Mouse (Mus musculus) midbrain, embryonic 15.5 days (tissue): Measurements from ENCODE around the gene Srcin1. TPM values are rescaled to one million over a fixed set of nuclear protein-coding genes. Genes with fewer than 3 reads are reported as not detected.

Experiments used
- ATAC-seq: fragments of 200-750 bp; cut with Nextera tagmentation; replicated peaks from 2 replicates; pipeline ENCODE4 v1.8.0; 2017; ENCODE audit warnings: moderate TSS enrichment
- H3K27ac ChIP-seq: fragments of 300-500 bp; sonication (generic); 2 replicates; pipeline ENCODE4 v1.5.1; 2015; ENCODE audit warnings: mild to moderate bottlenecking, inconsistent platforms
- H3K27me3 ChIP-seq: fragments of 300-500 bp; sonication (generic); replicated peaks from 2 replicates; pipeline ENCODE4 v1.6.1; 2015; ENCODE audit warnings: inconsistent platforms
- H3K36me3 ChIP-seq: fragments of 300-500 bp; sonication (generic); replicated peaks from 2 replicates; pipeline ENCODE4 v1.6.1; 2015; ENCODE audit warnings: inconsistent platforms
- H3K4me1 ChIP-seq: fragments of 300-500 bp; sonication (generic); 2 replicates; pipeline ENCODE4 v1.6.1; 2015; ENCODE audit warnings: inconsistent platforms
- H3K4me2 ChIP-seq: fragments of 300-500 bp; sonication (generic); 2 replicates; pipeline ENCODE4 v1.6.1; 2015; ENCODE audit warnings: inconsistent platforms, mild to moderate bottlenecking, moderate library complexity
- H3K4me3 ChIP-seq: fragments of 300-500 bp; sonication (generic); 2 replicates; pipeline ENCODE4 v1.5.1; 2015; ENCODE audit warnings: mild to moderate bottlenecking, inconsistent platforms
- H3K9ac ChIP-seq: fragments of 300-500 bp; sonication (generic); 2 replicates; pipeline ENCODE4 v1.6.1; 2015; ENCODE audit warnings: mild to moderate bottlenecking, inconsistent platforms
- H3K9me3 ChIP-seq: fragments of 300-500 bp; sonication (generic); 2 replicates; pipeline ENCODE4 v1.6.1; 2016; ENCODE audit warnings: inconsistent platforms
- WGBS: fragments of 180-500 bp; shearing (Covaris S2); methylation state at CpG from one replicate; pipeline ENCODE4 v1.1.7; 2015; ENCODE audit warnings: mixed read lengths; 5-methylcytosine and 5-hydroxymethylcytosine counted together
- polyA plus RNA-seq: library from polyadenylated mRNA; unstranded; fragments of >200 nt; fragmentation: Nextera tagmentation; extraction: Ambion mirVana; gene quantifications from 2 replicates; pipeline ENCODE4 v1.2.1, GENCODE M21; 2015

The Srcin1 gene
- polyA plus RNA-seq, 1 experiment from 2014 or later = 13.2 TPM

DNA sequence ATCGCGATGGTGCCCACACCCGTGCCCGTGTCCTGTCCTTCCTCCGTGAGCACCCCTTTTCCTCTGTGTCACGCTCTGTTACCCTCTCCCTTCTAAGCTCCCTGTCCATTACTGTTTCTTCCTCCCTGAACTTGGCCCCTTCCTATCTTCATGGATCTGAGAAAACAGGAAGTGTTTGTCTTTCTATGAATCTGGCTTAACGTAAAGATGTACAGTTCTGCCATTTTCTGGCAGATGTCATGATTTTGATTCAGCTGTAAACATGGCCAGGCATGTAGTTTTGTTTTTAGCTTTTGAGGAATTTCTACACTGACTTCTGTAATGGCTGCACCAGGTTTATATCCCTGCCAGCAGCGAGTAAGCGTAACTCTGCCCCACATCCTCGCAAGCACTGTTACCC is 96.9 kb downstream of the Srcin1 start:
- 91% methylated on average over 10 of the region's 10 CpGs for WGBS
- Histone ChIP-seq H3K4me2 (no peak overlapping the region), H3K9ac (no peak overlapping the region), H3K4me3 (no peak overlapping the region), H3K9me3 (no peaks in the 10 kb centered on the region), H3K27me3 (no peaks in the 10 kb centered on the region), H3K27ac (no peak overlapping the region), H3K36me3 (peaks cover 21% of the 10 kb centered on the region), H3K4me1 (no peaks in the 10 kb centered on the region)
- ATAC-seq = no peak

DNA sequence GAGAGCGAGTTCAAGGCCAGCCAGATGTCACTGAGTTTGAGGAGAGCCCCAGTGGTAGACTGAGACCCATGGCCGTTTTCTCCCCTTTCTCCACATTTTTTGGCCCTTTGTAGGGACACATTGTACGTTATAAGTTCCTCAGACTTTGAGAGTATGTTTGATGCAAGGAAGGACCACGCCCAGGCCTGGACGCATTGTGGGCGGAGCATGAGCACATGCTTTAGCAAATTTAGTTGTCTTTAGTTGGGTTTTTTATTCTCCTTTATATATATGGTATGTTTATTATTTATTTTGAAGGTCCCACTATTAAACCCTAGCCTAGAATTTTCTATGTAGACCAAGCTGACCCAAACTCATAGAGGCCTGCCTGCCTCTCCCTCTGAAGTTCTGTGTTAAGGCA is 97.6 kb downstream of the Srcin1 start:
- H3K4me2 ChIP-seq = no peak overlapping the region
- H3K9me3 ChIP-seq = no peaks in the 10 kb centered on the region
- H3K4me3 ChIP-seq = no peak overlapping the region
- ATAC-seq = no peak
- H3K27me3 ChIP-seq = no peaks in the 10 kb centered on the region
- no peak overlapping the region for H3K9ac ChIP-seq
- no peak overlapping the region for H3K27ac ChIP-seq
- no peaks in the 10 kb centered on the region for H3K4me1 ChIP-seq
- peaks cover 21% of the 10 kb centered on the region for H3K36me3 ChIP-seq
- WGBS = 85% methylated on average over 6 of the region's 6 CpGs

DNA sequence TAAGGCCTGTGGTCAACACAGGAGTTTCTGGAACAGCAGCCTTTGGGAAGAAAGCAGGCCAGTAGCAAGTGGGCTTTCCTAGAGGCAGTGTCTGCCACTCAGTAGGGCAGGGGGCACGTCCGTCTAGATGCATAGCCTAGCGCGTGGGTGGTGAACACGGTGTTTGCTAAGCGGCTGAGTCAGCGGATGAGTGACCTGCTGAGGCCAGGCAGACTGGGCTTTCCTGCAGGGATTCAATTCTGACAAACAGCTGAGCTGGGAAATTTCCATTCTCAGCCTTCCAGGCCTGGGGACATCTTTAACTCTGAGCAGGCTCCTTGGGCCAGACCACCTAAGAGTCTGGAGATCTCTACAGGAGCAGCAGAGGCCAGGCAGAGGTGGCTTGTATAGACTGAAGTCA is 98.6 kb downstream of the Srcin1 start:
- WGBS = 59% methylated on average over 7 of the region's 7 CpGs

GRCm38 (mm10) chr11:97476334-97477095 is 99.5 kb downstream of the Srcin1 start:
- WGBS = 56% methylated on average over 8 of the region's 8 CpGs
- H3K36me3 ChIP-seq = peaks cover 12% of the 10 kb centered on the region
- H3K27ac ChIP-seq = peak overlapping the region; percentile 1; the same call in 1 of the 2 replicates
- no peak overlapping the region for H3K9ac ChIP-seq
- H3K4me1 ChIP-seq = no peaks in the 10 kb centered on the region
- ATAC-seq = peak; percentile 72
- no peak overlapping the region for H3K4me2 ChIP-seq
- H3K27me3 ChIP-seq = no peaks in the 10 kb centered on the region
- no peak overlapping the region for H3K4me3 ChIP-seq
- no peaks in the 10 kb centered on the region for H3K9me3 ChIP-seq

More for the DNA sequence above, 98.6 kb downstream of the Srcin1 start:
- Histone ChIP-seq H3K27me3 (no peaks in the 10 kb centered on the region), H3K36me3 (peaks cover 21% of the 10 kb centered on the region), H3K9me3 (no peaks in the 10 kb centered on the region), H3K27ac (no peak overlapping the region), H3K9ac (no peak overlapping the region), H3K4me2 (no peak overlapping the region), H3K4me1 (no peaks in the 10 kb centered on the region), H3K4me3 (no peak overlapping the region)
- ATAC-seq = no peak

DNA sequence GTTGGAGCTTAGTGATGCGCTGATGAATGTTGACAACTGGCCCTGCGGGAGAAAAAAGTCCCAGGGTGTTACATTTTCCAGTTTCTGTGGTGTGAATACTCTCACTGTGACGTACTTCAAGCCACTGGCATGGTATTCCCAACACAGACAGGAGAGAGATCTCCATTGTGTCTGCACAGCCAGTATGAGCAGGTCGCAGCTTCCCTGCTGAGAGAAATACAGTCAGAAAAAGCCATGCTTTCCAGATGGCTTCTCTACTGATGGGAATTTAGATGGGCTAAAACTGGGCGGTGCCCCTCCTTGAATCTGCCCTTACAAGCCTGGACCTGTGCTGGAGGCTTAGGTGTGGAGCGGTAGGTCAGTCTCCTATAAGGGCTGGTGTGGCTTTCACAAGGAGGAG is 104.7 kb downstream of the Srcin1 start:
- H3K27ac ChIP-seq = no peak overlapping the region
- H3K9ac ChIP-seq = no peak overlapping the region
- no peaks in the 10 kb centered on the region for H3K4me1 ChIP-seq
- H3K27me3 ChIP-seq = no peaks in the 10 kb centered on the region
- H3K9me3 ChIP-seq = no peaks in the 10 kb centered on the region
- no peak for ATAC-seq
- 81% methylated on average over 6 of the region's 6 CpGs for WGBS
- H3K36me3 ChIP-seq = peaks cover 16% of the 10 kb centered on the region
- no peak overlapping the region for H3K4me2 ChIP-seq
- no peak overlapping the region for H3K4me3 ChIP-seq

- H3K4me3 ChIP-seq = no peak overlapping the region
- no peak overlapping the region for H3K4me2 ChIP-seq
- H3K9ac ChIP-seq = no peak overlapping the region
- no peak for ATAC-seq
- no peaks in the 10 kb centered on the region for H3K27me3 ChIP-seq
- WGBS = 79% methylated on average over 7 of the region's 7 CpGs
- peaks cover 5% of the 10 kb centered on the region for H3K36me3 ChIP-seq
- H3K4me1 ChIP-seq = no peaks in the 10 kb centered on the region
- no peak overlapping the region for H3K27ac ChIP-seq
- H3K9me3 ChIP-seq = no peaks in the 10 kb centered on the region
Measured at GRCm38 (mm10) chr11:97469828-97470227, 106.2 kb downstream of the Srcin1 start.

- Histone ChIP-seq H3K4me1 (no peaks in the 10 kb centered on the region), H3K27ac (no peak overlapping the region), H3K9ac (no peak overlapping the region), H3K4me2 (no peak overlapping the region), H3K27me3 (no peaks in the 10 kb centered on the region), H3K36me3 (peaks cover 13% of the 10 kb centered on the region), H3K9me3 (no peaks in the 10 kb centered on the region), H3K4me3 (no peak overlapping the region)
- ATAC-seq = peak; percentile 46; the same call in 1 of the 2 replicates
- 44% methylated on average over 14 of the region's 14 CpGs for WGBS
Measured at GRCm38 (mm10) chr11:97468639-97469287, 107.2 kb downstream of the Srcin1 start.

DNA sequence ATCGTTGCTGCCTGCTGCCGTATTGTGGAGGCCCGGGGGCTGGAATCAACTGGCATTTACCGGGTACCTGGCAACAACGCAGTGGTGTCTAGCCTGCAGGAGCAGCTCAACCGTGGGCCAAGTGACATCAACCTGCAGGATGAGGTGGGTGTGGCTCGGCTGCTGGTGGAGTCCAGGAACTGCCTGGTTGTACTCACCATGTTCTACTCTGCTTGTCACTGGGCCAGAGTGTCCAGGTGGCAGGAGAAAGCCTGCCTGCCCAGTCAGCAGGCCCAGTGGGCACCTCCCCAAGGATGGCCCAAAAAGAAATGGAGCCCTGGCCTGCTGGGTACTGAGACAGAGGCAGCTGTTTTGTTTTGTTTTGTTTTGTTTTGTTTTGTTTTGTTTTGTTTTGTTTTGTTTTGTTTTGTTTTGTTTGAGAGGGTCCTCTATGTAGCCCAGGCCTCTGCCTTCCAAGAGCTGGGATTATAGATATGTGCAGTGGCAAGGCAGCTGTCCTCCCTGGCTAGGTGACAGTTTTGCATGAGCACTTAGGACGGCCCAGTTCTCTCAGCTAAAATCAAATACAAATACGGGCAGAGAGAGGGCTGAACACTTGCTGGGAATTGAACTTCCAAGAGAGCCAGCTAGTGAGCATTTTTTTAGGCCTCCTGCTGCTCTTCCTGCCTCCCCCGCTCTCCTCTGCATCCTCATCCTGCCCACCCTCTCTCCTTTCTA is 109.4 kb downstream of the Srcin1 start:
- no peaks in the 10 kb centered on the region for H3K9me3 ChIP-seq
- H3K9ac ChIP-seq = no peak overlapping the region
- no peak overlapping the region for H3K4me3 ChIP-seq
- no peaks in the 10 kb centered on the region for H3K27me3 ChIP-seq
- H3K4me2 ChIP-seq = no peak overlapping the region
- no peak overlapping the region for H3K27ac ChIP-seq
- no peak for ATAC-seq
- H3K36me3 ChIP-seq = peaks cover 21% of the 10 kb centered on the region
- 77% methylated on average over 10 of the region's 10 CpGs for WGBS
- H3K4me1 ChIP-seq = no peaks in the 10 kb centered on the region

DNA sequence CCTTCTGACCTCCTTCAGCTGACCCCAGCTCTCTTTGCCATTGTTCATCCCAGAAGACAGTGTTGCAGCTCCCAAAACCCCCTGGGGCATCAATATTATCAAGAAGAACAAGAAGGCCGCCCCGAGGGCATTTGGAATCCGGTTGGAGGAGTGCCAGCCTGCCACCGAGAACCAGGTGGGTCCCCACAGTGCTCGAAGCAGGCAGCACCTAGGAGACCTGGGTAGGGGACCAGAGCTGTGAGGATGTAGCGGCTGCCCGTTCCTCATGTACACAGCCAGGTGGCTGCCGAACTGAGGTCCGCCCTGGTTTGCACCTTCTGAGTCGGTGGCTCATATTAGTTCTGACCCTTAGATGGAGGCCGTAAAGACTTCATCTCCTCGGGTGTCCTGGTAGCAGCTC is 110.0 kb downstream of the Srcin1 start:
- H3K4me1 ChIP-seq = no peaks in the 10 kb centered on the region
- H3K27me3 ChIP-seq = no peaks in the 10 kb centered on the region
- no peak overlapping the region for H3K9ac ChIP-seq
- H3K4me3 ChIP-seq = no peak overlapping the region
- 84% methylated on average over 12 of the region's 12 CpGs for WGBS
- H3K9me3 ChIP-seq = no peaks in the 10 kb centered on the region
- peaks cover 18% of the 10 kb centered on the region for H3K36me3 ChIP-seq
- H3K27ac ChIP-seq = no peak overlapping the region
- no peak for ATAC-seq
- no peak overlapping the region for H3K4me2 ChIP-seq

- Histone ChIP-seq H3K4me3 (no peak overlapping the region), H3K36me3 (peaks cover 21% of the 10 kb centered on the region), H3K4me2 (no peak overlapping the region), H3K4me1 (no peaks in the 10 kb centered on the region), H3K9me3 (no peaks in the 10 kb centered on the region), H3K9ac (no peak overlapping the region), H3K27me3 (no peaks in the 10 kb centered on the region), H3K27ac (no peak overlapping the region)
- ATAC-seq = no peak
- 94% methylated on average over 4 of the region's 4 CpGs for WGBS
Measured at GRCm38 (mm10) chr11:97463991-97464390, 112.0 kb downstream of the Srcin1 start.

- H3K36me3 ChIP-seq = peaks cover 22% of the 10 kb centered on the region
Measured at GRCm38 (mm10) chr11:97463166-97463565, 112.8 kb downstream of the Srcin1 start.

GRCm38 (mm10) chr11:97462538-97462937 is 113.4 kb downstream of the Srcin1 start:
- 86% methylated on average over 6 of the region's 6 CpGs for WGBS
- no peak for ATAC-seq
- peaks cover 27% of the 10 kb centered on the region for H3K36me3 ChIP-seq
- H3K27ac ChIP-seq = no peak overlapping the region
- H3K4me2 ChIP-seq = no peak overlapping the region
- no peaks in the 10 kb centered on the region for H3K27me3 ChIP-seq
- no peaks in the 10 kb centered on the region for H3K9me3 ChIP-seq
- no peaks in the 10 kb centered on the region for H3K4me1 ChIP-seq
- no peak overlapping the region for H3K4me3 ChIP-seq
- H3K9ac ChIP-seq = no peak overlapping the region

More at GRCm38 (mm10) chr11:97463166-97463565, 112.8 kb downstream of the Srcin1 start:
- Histone ChIP-seq H3K4me2 (no peak overlapping the region), H3K27me3 (no peaks in the 10 kb centered on the region), H3K4me1 (no peaks in the 10 kb centered on the region), H3K9me3 (no peaks in the 10 kb centered on the region), H3K27ac (no peak overlapping the region), H3K9ac (no peak overlapping the region), H3K4me3 (no peak overlapping the region)
- 41% methylated on average over 33 of the region's 33 CpGs for WGBS
- no peak for ATAC-seq
